Mouse (Mus musculus) thymus, postnatal 0 days (tissue): ENCODE data around the gene 4930426L09Rik. TPM values are rescaled to one million over a fixed set of nuclear protein-coding genes. Genes with fewer than 3 reads are reported as not detected.

ENCODE experiments used
- DNase-seq: peaks from one replicate; pipeline ENCODE4 v3.0.0-alpha.2; 2015; ENCODE audit warnings: low spot score
- polyA plus RNA-seq: library from polyadenylated mRNA; unstranded; fragments of >200 nt; fragmentation: Nextera tagmentation; extraction: Ambion mirVana; gene quantifications from 2 replicates; pipeline ENCODE4 v1.2.1, GENCODE M21; 2015

The 4930426L09Rik gene
- polyA plus RNA-seq, 1 experiment from 2014 or later, result 1.4 TPM

DNA sequence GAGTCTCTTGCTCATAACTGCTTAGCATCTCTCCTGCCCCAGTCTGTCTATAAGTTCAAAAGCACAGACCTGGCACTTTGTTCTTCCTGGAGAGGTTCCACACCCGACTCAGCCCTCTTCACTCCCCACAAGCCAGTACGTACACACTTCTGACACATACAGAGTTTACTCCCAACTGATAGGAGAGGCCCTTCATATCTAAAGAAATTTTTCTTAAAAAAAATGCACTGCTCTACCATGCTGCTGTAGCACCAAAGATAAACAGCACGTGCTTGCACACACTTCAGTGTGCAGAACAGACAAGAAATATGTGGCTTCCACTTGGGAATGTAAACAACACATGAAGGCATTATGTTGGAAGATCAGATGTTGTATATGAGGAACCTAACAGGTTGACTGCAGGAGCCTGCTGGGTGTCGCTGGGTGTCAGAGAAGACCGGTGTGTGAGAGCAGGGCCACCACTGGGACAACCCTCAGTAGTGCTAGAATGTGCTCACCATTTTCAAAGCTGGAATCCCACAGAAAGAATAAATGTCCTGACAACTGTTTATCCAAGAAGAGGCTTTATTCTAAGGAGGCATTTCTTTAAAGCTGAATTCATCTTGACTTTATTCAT, 29.0 kb upstream of the 4930426L09Rik start:
- DNase-seq, result no peak

- DNase-seq, result no peak
These were observed 27.7 kb upstream of the 4930426L09Rik start for GRCm38 (mm10) chr2:18970461-18970860.

- DNase-seq, result no peak
These were observed 26.6 kb upstream of the 4930426L09Rik start for GRCm38 (mm10) chr2:18971564-18971963.

DNA sequence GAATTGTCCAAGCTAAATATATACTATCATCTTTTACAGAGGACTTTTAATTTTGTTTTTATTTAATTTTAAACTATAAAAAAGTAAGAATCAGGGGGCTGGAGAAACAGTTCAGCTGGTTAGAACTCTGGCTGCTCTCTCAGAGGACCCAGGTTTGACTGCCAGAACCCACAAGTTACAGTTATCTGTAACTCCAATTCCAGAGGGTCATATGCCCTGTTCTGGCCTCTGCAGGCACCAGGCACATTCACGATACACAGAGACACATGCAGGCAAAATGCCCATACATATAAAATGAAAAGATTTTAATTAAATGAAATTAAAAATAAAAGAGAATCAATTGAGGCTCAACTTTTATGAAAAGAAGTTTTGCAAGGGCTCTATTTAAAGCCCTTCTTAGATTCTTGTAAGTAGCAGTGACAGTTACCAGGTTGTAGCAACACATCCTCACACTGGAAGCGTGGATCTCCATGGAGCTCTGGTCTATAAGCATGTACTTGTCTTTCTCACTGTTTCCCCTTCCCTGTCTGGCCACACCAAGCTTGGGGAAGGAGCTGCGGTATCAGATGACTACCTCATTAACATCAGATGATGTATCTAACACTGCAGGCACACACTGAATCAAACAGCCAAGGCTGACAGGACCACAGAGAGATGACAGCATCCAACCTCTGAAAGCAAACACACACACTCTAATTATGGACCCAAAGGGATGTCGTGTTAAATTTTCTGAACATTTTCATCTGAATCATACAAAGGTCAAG, 23.1 kb upstream of the 4930426L09Rik start:
- DNase-seq, result no peak

- no peak for DNase-seq
These were observed 22.0 kb upstream of the 4930426L09Rik start for GRCm38 (mm10) chr2:18976175-18976574.

- no peak for DNase-seq
These were observed 20.8 kb upstream of the 4930426L09Rik start for GRCm38 (mm10) chr2:18977201-18977805.

DNA sequence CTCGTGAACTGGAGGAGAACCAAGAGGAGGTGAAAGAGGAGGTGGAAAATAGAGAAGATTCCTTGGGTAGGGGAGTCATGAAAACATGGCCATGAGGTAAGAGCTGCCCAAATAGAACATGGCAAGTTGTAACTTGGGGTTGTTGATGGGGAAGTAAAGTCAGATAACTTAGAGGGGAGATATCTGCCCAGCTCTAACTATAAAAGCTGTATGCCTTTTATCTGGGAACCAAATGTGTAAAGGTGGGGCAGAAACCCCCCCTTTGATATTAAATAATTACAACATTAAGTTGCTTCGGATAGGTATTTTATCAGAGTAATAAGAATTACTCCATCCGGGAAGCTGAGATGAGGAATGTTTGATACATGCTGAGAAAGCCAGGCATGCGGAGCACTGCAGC, 19.1 kb upstream of the 4930426L09Rik start:
- DNase-seq, result no peak

GRCm38 (mm10) chr2:18979675-18980074, 18.5 kb upstream of the 4930426L09Rik start:
- no peak for DNase-seq

- peak; percentile 42 for DNase-seq
These were observed 15.6 kb upstream of the 4930426L09Rik start for GRCm38 (mm10) chr2:18982581-18982980.

- no peak for DNase-seq
These were observed 14.6 kb upstream of the 4930426L09Rik start for GRCm38 (mm10) chr2:18983546-18983945.

DNA sequence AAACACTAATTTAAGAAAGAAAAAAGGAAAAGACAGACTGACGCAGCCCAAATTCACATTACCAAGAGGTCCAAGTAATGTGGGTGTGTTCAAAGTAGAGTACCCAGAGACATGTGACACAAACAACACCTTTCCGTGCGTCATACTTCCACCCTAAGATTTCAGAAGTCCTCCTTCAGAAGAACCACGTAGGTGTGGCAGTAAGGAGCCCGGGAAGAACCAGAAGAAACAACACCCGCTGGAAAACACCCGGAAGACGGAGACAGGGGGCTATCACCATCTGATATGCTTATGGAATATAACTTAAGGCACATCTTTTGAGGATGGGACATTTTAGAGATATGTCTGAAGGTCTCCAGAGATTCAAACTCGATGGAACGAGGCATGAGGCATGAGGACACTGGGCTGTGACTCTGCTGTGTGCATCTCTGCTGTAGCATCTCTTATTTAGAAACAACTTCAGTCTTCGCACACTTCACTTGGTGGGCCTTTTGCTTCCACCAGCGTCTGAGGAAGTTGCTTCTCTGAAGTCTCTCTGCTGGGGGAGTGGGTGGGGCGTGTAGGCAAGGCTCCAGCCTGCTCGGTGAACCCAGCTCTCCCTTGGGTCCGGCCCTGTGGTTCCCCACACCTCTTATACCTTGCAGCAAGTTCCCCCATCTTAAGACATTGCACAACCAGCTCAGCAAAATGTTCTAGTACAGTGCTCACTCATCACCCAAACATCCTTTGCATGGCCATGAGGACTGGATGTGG, 13.9 kb upstream of the 4930426L09Rik start:
- peak; percentile 37 for DNase-seq

GRCm38 (mm10) chr2:18985506-18985905, 12.6 kb upstream of the 4930426L09Rik start:
- DNase-seq, result no peak

DNA sequence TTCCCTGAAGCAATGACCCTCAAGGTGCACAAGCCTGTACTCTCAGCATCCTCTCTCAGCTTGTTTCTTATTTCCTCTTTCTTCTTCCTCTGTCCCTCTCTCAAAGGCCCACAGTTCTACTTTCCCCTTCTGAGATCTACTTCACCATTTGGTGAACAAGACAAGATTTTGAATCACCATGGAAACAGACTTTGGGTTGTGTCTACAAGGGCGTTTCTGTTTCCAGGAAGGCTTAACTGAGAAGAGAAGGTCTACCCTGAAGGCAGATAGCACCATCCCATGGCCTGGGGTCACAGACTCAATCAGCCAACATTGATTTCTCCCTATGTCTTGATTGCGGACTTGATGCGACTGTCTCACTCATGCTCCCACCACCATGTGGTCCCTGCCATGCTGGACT, 9.3 kb upstream of the 4930426L09Rik start:
- no peak for DNase-seq

- no peak for DNase-seq
These were observed 5.3 kb upstream of the 4930426L09Rik start for GRCm38 (mm10) chr2:18992512-18993510.

DNA sequence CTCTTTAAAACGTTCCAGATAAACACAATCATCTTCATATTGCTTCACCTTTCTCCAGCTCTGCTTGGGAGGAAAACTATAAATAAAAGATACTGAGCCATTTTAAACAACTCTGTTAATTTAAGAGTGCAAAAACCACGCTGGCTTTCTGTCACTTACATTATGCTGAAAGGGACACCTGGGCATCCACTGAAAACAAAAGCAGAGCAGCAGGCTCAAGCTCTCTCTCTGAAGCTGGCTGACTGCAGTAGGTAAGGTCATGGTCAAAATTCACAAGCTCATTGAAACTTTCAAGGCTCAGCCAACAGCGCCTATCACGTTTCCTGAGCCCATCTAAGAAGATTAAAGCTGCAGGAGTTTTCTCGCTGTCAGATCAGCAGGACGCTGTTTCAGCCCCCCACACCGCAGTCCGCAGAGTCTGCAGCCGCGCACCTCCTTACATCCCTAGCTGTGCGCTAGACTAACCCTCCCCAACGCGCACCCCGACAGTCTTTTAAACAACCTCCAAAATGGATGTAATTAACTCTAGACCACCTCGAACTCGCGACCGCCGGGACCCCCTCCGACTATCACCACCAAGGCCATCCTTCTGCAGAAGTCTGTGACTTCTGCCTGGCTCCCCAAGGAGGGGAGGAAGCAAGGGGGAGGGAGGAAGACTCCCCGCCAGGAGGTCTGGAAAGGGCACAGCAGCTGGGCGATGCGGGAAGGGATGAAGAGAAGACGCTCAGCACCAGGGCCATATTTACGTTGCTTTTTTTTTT, 1.5 kb upstream of the 4930426L09Rik start:
- peak; percentile 52 for DNase-seq

DNA sequence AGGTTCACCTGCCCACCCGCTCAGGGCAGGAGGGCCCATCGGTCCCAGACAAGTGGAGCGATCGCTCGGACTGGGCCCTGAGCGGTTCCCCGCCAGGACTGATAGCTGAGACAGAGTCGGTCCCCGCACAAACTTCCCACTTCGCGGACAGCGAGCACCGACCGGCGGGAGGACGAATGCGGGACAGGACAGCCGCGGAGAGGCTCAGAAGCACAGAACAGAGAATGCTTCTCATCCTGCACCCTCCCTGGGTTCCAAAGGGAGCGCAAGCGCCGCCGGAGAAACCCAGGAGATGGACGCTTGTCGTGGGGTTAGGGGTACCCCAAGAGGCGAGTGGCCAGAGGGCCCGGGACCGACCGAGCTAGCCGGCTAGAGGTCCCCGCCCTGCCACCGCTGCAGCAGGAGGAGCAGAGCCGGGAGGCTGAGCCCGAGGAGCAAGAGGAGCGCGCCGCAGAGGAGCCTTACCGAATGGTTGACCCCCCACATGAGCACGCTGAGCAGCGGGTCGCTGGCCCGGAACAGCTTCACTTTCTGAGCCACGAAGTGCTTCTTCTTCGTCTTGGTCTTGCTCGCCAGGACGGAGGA, 664 bp upstream of the 4930426L09Rik start:
- DNase-seq, result no peak

DNA sequence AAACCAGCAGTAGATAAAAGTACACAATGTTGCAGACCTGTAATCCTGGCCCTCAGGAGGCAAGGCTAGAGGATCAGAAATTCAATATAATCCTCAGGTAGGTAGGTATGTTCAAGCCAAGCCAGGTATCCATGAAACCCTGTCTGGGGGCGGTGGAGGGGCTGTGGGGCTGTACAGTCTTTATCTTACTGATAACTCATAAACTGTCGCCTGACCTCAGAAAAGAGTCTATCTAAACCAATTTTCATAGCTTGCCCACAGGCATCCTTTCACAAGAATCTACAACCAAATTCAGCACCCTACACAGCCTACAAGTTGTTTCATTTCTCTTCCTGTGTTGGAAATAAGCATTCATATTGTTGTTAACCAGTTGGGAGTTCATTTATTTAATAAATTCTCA, 1.3 kb downstream of the 4930426L09Rik start:
- no peak for DNase-seq

DNA sequence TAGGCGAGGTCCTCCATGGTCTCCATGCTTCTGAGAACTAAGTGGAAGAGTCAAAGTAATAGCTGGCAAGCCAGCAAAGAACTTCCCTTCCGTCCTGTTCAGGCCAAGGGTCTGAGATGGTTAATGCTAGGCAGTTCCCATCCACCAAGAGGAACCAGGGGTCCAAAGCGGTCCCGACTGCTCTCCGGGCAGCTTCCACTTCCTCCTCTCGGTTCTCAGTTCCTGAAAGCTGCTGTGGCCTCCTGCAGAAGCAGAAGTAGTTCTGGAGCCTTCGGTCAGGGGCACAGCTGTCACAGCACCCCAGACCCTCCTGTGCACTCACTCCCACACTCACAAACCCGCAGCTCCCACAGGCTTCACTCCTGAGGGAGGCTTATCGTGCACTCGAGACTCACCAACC, 6.7 kb downstream of the 4930426L09Rik start:
- DNase-seq, result peak; percentile 34

GRCm38 (mm10) chr2:19006124-19006523, 8.0 kb downstream of the 4930426L09Rik start:
- peak; percentile 46 for DNase-seq
